Mouse (Mus musculus) gastrocnemius, adult 2 months (tissue): ENCODE results near the gene Eif3l. TPM values are rescaled to one million over a fixed set of nuclear protein-coding genes. Genes with fewer than 3 reads are reported as not detected.
A peak's percentile ranks its signal among the peaks of the same experiment; 100 is the strongest.

Source experiments
- DNase-seq: peaks from one replicate; pipeline ENCODE4 v3.0.0; 2022
- H3K27ac ChIP-seq: fragments of 200-600 bp; 2 replicates; pipeline ENCODE4 v1.8.1; 2022; ENCODE audit warnings: mild to moderate bottlenecking
- H3K4me3 ChIP-seq: fragments of 200-600 bp; 2 replicates; pipeline ENCODE4 v1.8.1; 2022; ENCODE audit warnings: mild to moderate bottlenecking, moderate library complexity
- CTCF ChIP-seq: fragments of 200-600 bp; IDR thresholded peaks from 2 replicates; pipeline ENCODE4 v1.8.1; 2022; ENCODE audit warnings: antibody characterized with exemption, mild to moderate bottlenecking, moderate library complexity
- intact Hi-C: fragments of 180-260 bp; cut with DNase I; formaldehyde crosslinking; loops from one replicate; pipeline ENCODE4 v1.15.1; 2025
- total RNA-seq, 2 experiments: library from RNA; stranded (reverse); gene quantifications; 2 replicates each; pipeline ENCODE4 v1.2.3; 2021

The Eif3l gene
- total RNA-seq, 2 experiments from 2014 or later: 53.6 to 54.0 TPM

DNA sequence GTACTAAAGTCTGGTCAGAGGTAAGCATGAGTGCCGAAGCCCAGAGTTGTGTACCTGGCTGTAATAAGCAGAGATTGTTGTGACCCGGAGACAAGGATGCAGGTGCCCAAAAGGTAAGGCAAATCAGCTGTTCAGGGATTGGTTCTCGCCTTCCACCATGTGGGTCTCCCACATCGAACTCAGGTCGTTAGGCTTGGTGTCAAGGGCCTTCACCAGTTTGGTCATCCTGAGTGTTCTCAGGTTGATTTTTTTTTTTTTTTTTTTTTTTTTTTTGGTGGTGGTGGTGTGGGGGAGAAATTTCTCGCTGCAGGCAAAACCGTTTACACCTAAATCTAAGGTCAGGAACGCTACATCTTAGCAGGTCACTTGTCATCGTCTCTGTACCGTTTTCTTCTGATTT is 533 bp upstream of the Eif3l start:
- DNase-seq: no peak
- H3K4me3 ChIP-seq: peak overlapping the region; percentile 76
- peak overlapping the region; percentile 83 for H3K27ac ChIP-seq
- no peak for TF ChIP-seq CTCF
- intact Hi-C loops: loop anchor here (5.0 kb wide), 1 partner anchor 162 kb away; the partner anchor contains the start of gene Pdxp

DNA sequence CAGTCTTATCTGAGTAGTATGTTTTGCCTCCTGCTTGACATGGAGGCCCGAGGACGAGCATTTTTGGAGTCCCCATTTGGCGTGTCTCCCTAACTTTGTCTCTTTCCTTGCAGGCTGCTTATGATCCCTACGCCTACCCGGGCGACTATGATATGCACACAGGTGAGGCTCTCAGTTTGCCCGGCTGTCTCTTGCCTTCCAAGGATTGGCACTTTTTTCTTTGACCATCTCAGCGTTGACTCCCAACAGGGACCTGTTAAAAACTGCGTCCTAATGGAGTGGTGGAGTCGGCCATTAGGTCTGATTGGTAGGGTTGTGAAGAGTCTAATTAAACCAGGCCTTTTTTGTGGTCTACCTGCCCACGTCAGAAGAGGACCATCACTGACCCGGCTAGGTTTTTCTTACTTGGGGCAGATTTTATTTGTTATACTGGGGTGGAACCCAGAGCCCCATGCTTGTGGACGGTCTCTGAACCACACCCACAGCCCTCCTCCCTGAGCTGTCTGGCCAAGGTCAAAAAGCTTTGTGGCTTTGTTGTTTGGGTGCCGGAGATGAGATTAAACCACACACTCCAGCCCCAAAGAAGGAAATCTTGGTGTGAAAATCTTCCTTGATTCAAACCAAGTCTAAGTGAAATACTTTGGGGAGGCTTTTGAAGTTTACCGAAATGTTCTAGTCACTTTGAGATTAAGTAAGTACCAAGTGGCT is 833 bp downstream of the Eif3l start:
- peak overlapping the region; percentile 83 for H3K27ac ChIP-seq
- intact Hi-C loops: loop anchor here (1.0 kb wide), 1 partner anchor 14 kb away; the partner anchor contains the start of gene Ankrd54
- peak overlapping the region; percentile 76 for H3K4me3 ChIP-seq
- TF ChIP-seq CTCF: no peak
- no peak for DNase-seq

DNA sequence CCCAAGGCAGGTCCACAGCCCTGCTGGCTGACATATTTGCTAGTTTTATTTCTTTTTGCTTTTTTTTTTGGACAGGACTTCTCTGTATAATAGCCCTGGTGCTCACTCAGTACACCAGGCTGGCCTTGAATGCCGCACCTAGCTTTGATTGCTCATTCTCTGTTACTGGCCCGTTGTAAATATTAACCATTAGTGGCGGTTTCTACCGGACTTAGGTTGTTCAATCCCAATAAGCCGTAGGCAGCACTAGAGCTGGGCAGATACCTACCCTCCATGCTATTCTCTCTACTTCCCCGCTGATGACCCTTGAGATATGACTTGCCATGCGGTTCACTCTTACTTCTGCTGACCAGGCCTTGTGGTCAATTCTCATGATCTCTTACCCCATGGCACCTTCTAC is 4.6 kb downstream of the Eif3l start:
- H3K4me3 ChIP-seq: no peak overlapping the region
- no peak for DNase-seq
- no peak overlapping the region for H3K27ac ChIP-seq
- intact Hi-C loops: no loop called here
- no peak for TF ChIP-seq CTCF

DNA sequence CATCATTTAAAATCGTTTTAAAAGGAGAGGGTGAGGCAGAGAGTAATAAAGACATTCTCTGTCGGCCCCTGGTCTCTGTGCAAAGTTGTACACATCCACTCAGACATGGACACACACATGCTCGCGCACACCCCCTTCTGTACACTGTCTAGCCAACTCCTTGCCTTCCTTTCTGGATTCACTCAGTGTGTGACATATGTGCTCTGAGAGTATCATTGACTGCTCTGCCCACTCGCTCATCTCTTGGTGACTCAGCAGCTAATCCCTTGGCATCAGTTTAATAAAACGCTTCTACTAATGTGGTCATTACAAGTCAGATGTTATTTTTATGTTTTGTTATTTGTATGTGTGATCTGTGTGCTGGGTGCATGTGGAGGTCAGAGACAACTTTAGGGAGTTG is 17.3 kb downstream of the Eif3l start:
- DNase-seq: no peak
- no peak overlapping the region for H3K4me3 ChIP-seq
- TF ChIP-seq CTCF: no peak
- intact Hi-C loops: loop anchor here (2.0 to 5.0 kb wide), 2 partner anchors 35 to 57 kb away; no protein-coding TSS in a partner anchor
- H3K27ac ChIP-seq: 0 out of 2 replicates have a peak overlapping the region, but pooled peaks have one; percentile 20

DNA sequence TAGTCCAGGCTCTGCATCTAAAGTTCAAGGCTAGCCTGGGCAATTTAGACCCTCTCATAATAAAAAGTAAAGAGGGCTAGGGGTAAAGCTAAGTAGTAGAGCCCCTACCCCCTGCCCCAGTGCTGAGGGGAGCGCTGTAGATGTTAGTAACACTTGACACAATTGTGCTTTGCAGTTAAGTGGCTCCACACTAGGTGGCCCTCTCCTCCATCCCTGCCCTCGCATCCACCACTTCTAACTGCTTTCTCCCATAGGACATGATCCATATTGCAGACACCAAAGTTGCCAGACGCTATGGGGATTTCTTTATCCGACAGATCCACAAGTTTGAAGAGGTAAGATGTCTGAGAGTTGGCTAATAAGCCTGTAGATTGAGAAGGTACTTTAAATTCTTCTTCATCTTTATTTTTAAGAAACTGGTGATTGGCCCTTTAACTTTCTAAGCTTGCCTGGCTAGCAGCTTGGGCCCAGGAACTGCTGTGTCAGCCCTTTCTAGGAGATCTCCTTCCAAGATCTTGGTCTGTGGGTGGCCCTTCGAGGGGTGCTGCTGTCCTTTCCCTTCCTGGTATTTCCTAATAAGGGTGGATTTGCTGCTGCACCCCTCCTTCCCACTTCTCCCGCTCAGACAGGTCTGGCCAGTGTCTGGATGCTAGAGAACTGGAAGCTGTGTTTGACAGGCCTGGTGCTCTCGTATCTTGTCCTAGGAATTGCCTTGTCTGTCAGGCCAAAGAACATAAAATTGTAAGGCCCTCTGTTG is 18.3 kb downstream of the Eif3l start:
- H3K4me3 ChIP-seq: no peak overlapping the region
- H3K27ac ChIP-seq: 0 out of 2 replicates have a peak overlapping the region, but pooled peaks have one; percentile 12
- peak; percentile 44 for DNase-seq
- TF ChIP-seq CTCF: peak; percentile 71
- intact Hi-C loops: loop anchor here (2.0 to 5.0 kb wide), 2 partner anchors 34 to 56 kb away; no protein-coding TSS in a partner anchor

DNA sequence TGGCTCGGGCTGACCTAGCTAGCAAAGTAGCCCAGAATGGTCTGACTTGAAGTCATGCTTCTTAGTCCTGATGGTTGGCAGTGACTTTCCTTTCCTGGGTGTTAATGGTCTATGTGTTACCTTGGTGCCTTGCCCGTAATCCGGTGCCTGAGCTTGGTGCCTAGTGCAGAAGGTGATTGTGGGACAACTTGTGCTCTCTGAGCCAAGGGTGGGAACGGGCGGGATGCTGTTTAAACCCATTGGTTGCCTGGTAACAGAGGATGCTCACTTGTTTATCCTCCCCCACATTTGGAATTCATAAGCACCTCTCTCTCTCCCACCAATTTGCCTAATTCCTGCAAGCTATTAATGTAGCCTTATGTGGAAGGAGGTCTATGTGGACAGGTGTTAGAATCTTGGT is 20.5 kb downstream of the Eif3l start:
- no peak for TF ChIP-seq CTCF
- no peak for DNase-seq
- no peak overlapping the region for H3K4me3 ChIP-seq
- H3K27ac ChIP-seq: peak overlapping the region; percentile 83; the same call in 1 of the 2 replicates
- intact Hi-C loops: no loop called here

DNA sequence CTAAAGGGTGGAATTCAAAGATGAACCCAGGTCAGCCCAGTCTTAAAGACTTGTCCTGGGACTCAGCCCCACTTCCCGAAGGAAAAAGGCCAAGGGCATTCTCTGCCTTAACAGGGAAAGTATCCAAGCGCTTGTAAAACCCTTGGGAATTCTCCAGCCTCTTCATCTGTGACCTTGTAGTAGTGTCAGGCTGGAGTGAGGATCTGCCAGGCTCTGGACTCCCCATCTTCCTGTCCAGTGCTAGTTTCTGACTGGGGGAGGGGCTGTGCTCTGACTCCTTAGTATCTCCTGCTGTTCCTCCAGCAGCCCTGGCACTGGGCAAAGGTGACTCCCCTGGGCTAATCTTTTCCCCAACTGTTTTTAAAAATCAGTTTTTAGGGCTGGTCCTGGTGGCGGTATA is 21.6 kb downstream of the Eif3l start:
- Histone ChIP-seq H3K27ac (peak overlapping the region; percentile 83), H3K4me3 (no peak overlapping the region)
- intact Hi-C loops: no loop called here
- no peak for TF ChIP-seq CTCF
- DNase-seq: peak; percentile 43

DNA sequence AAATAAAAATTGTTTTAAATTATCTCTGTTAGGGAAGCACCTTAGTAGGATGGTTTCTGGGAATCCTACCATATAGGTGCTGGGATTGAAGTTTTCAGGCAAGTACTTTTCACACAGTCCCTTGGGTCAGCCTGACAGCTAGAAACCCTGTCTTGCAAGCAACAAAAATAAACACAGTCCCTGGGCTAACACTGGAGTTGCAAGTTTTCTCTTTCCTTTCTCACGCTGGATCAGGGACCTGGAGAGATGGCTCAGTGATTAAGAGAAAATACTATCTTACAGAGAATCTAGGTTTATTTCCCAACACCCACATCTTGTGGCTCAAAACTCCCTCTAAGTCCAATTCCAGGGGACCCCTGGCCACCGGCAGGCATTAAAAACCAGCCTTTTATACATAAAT is 22.2 kb downstream of the Eif3l start:
- no peak for TF ChIP-seq CTCF
- Histone ChIP-seq H3K27ac (peak overlapping the region; percentile 83), H3K4me3 (peak overlapping the region; percentile 51)
- intact Hi-C loops: no loop called here
- DNase-seq: no peak

DNA sequence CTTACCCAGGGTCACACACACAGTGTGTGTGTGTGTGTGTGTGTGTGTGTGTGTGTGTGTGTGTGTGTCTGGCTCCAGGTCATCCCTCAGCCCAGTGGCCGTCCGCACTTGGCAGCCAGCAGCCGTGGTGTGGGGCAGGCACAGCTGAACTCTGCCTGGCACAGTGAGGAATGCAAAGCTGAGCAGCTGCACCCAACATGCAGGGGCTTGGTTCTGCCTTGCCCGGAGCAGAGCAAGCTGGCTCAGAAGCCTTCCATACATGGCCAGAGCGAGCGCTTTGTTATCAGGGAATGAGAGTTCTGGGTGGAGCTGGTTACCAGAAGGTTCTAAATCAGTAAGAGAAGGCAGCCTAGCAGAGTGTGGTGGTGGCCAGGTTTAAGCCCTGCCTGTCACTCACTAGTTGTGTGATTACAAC is 22.6 kb downstream of the Eif3l start:
- TF ChIP-seq CTCF: no peak
- peak; percentile 89 for DNase-seq
- Histone ChIP-seq H3K4me3 (peak overlapping the region; percentile 51), H3K27ac (peak overlapping the region; percentile 83)
- intact Hi-C loops: no loop called here

DNA sequence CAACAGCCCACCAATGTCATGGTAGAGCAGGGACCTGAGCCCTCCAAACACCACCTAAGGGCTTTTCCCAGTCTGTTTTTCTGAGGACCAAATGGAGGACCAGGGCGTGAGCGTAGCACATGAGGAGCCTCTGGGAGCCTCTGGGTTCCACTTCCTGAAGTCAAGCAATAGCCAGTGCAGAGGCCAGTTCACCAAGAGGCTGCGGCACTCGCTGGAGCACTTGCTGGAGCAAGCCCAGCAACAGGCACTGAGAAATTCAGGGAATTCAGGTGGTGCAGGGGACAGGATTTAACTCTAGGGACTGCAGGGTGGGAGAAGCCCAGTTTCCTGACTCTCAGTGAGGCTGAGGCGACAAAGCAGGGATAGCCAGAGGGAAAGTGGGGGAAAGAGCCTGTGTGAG is 23.2 kb downstream of the Eif3l start:
- Histone ChIP-seq H3K27ac (peak overlapping the region; percentile 83), H3K4me3 (no peak overlapping the region)
- no peak for TF ChIP-seq CTCF
- DNase-seq: no peak
- intact Hi-C loops: no loop called here

DNA sequence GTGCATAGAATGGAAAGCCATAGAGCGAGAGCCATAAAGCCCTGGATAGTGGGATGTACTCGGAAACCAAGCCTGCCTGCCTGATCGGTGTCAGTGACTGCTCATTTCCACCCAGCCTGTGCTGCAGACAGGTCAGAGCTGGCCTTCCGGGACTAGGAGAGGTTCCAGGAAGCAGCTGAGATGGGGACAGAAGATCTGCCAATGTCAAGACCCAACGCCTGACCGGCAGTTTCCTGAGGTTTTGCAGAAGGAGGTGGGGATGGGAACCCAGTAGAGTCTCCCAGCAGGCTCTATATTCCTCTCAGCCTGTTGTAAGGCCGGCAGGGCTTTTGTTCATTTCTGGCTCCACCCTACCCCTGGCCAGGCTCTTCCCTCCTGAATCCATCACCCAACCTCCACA is 23.9 kb downstream of the Eif3l start:
- Histone ChIP-seq H3K27ac (peak overlapping the region; percentile 83), H3K4me3 (no peak overlapping the region)
- intact Hi-C loops: no loop called here
- TF ChIP-seq CTCF: no peak
- DNase-seq: peak; percentile 37

DNA sequence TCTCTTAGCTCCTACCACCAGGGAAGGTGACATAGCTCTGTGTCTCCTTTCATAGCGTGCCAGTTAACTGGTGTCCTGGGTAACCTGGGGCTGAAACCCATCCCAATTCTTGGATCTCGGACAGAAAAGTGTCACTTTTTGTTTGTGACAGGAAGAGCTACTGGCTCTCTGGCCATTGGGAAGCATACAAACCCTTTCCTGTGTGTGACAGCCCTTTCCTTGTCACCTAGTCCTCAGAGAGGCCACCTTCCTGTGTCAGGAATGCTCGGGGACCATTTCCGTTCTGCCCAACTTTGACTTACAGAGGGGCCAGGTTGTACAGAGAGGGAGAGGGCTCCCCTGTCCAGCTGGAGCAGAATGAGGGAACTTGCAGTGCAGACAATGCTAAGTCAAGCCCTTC is 24.5 kb downstream of the Eif3l start:
- TF ChIP-seq CTCF: no peak
- no peak for DNase-seq
- H3K4me3 ChIP-seq: no peak overlapping the region

DNA sequence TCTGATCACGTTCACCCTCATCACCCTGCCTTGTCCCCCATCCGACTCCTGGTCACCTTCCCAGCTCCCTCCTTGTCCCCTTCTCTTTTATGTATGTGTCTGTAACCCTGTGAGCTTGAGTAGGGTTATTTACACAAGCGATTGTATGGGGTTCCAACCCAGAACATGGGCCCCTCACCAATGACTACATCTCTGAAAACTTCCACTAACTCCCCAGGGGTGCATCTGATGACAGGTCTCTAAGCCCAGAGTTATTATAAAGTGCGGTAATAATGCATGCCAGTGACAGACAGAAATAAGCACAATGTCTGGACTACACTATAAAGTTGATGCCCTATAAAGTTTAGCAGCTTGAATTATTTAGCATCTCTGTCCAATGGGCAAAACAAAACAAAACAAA is 25.4 kb downstream of the Eif3l start:
- intact Hi-C loops: no loop called here
- TF ChIP-seq CTCF: no peak
- no peak for DNase-seq
- Histone ChIP-seq H3K27ac (no peak overlapping the region), H3K4me3 (no peak overlapping the region)

More for the DNA sequence above, 24.5 kb downstream of the Eif3l start:
- peak overlapping the region; percentile 83 for H3K27ac ChIP-seq
- intact Hi-C loops: no loop called here
